8 mouse cellular contexts compared by ENCODE assay signal in genomic region chr5:123171646-123172350, GRCm38 (mm10). TPM values are rescaled to one million over a fixed set of nuclear protein-coding genes. Genes with fewer than 3 reads are reported as not detected.
DNase-seq lines count a peak whose midpoint lies in the region; ATAC-seq lines count a peak whose summit lies in the region.

No protein-coding gene starts in this region.

- ATAC-seq in embryonic facial prominence, embryonic 13.5 days (ENCODE audit: insufficient number of reproducible peaks, insufficient read depth, low FRiP score, low TSS enrichment, low read depth): peak; percentile 77
- ATAC-seq in limb, embryonic 12.5 days (ENCODE audit: insufficient number of reproducible peaks, insufficient read depth, low FRiP score, low TSS enrichment, low read depth): peak; percentile 80
- peak; percentile 67 for ATAC-seq in midbrain, embryonic 15.5 days (replicated peaks)

- H3K27me3 ChIP-seq in embryonic facial prominence, embryonic 13.5 days: no peaks in the 10 kb centered on the region
- H3K27me3 ChIP-seq in limb, embryonic 12.5 days: no peaks in the 10 kb centered on the region
- no peaks in the 10 kb centered on the region for H3K27me3 ChIP-seq in midbrain, embryonic 15.5 days (replicated peaks)

- H3K27ac ChIP-seq in embryonic facial prominence, embryonic 13.5 days: peak overlapping the region; percentile 5; the same call in 1 of the 2 replicates
- H3K27ac ChIP-seq in limb, embryonic 12.5 days: peak overlapping the region; percentile 56; the same call in 1 of the 2 replicates
- H3K27ac ChIP-seq in midbrain, embryonic 15.5 days: no peak overlapping the region

- peaks cover 31% of the 10 kb centered on the region for H3K4me1 ChIP-seq in embryonic facial prominence, embryonic 13.5 days
- peaks cover 24% of the 10 kb centered on the region for H3K4me1 ChIP-seq in limb, embryonic 12.5 days (replicated peaks)
- H3K4me1 ChIP-seq in midbrain, embryonic 15.5 days: no peaks in the 10 kb centered on the region

- H3K4me2 ChIP-seq in embryonic facial prominence, embryonic 13.5 days: peak overlapping the region; percentile 59
- H3K4me2 ChIP-seq in limb, embryonic 12.5 days: peak overlapping the region; percentile 51
- peak overlapping the region; percentile 20; the same call in 1 of the 2 replicates for H3K4me2 ChIP-seq in midbrain, embryonic 15.5 days

- peaks cover 7% of the 10 kb centered on the region for H3K36me3 ChIP-seq in embryonic facial prominence, embryonic 13.5 days
- H3K36me3 ChIP-seq in limb, embryonic 12.5 days: peaks cover 7% of the 10 kb centered on the region
- H3K36me3 ChIP-seq in midbrain, embryonic 15.5 days (replicated peaks): peaks cover 2% of the 10 kb centered on the region; the same call in 1 of the 2 replicates

- DNase-seq in 3T3-L1 (ENCODE audit: low read depth, low spot score): peak; percentile 85
- DNase-seq in adrenal gland, postnatal 36 days: peak; percentile 89
- DNase-seq in heart, adult 18-20 months: peak; percentile 77 to 90
- peak; percentile 86 for DNase-seq in kidney, adult 18-20 months
- peak; percentile 61 to 82 for DNase-seq in spleen, adult 18-20 months

- peak overlapping the region; percentile 35 for H3K4me3 ChIP-seq in embryonic facial prominence, embryonic 13.5 days
- H3K4me3 ChIP-seq in limb, embryonic 12.5 days (replicated peaks): peak overlapping the region; percentile 34
- no peak overlapping the region for H3K4me3 ChIP-seq in midbrain, embryonic 15.5 days

- H3K9me3 ChIP-seq in embryonic facial prominence, embryonic 13.5 days: no peaks in the 10 kb centered on the region
- no peaks in the 10 kb centered on the region; the same call in 1 of the 2 replicates for H3K9me3 ChIP-seq in limb, embryonic 12.5 days
- H3K9me3 ChIP-seq in midbrain, embryonic 15.5 days: no peaks in the 10 kb centered on the region

- peak overlapping the region; percentile 32; the same call in 1 of the 2 replicates for H3K9ac ChIP-seq in embryonic facial prominence, embryonic 13.5 days
- 0 out of 2 replicates have a peak overlapping the region, but pooled peaks have one; percentile 1 for H3K9ac ChIP-seq in limb, embryonic 12.5 days (replicated peaks)
- H3K9ac ChIP-seq in midbrain, embryonic 15.5 days: no peak overlapping the region

- WGBS in embryonic facial prominence, embryonic 13.5 days: 7% methylated on average over 22 of the region's 22 CpGs
- 12% methylated on average over 22 of the region's 22 CpGs for WGBS in limb, embryonic 12.5 days
- WGBS in midbrain, embryonic 15.5 days: 12% methylated on average over 22 of the region's 22 CpGs

RNA-seq across cellular contexts. Expression of gene Psmd9, which starts 2.6 kb away (rescaled TPM):
- total RNA-seq in adrenal gland, postnatal 36 days (2021): 10 to 100 TPM; 23.4 to 31.5 TPM
- 95.3 and 107 TPM in 2 replicates for polyA plus RNA-seq in embryonic facial prominence, embryonic 13.5 days (2015; fragmentation: Nextera tagmentation; extraction: Ambion mirVana)
- total RNA-seq in heart, adult 18-20 months (2021): 10 to 100 TPM; 12.9 to 17.0 TPM
- 89.3 and 91.0 TPM in 2 replicates for polyA plus RNA-seq in limb, embryonic 12.5 days (2016; fragmentation: Nextera tagmentation; extraction: Ambion mirVana)
- polyA plus RNA-seq in midbrain, embryonic 15.5 days (2015; fragmentation: Nextera tagmentation; extraction: Ambion mirVana): 71.5 and 73.4 TPM in 2 replicates

RNA-seq across cellular contexts. Expression of gene Hpd, which starts 10.7 kb away (rescaled TPM):
- 1 to 10 TPM; 1.6 to 2.4 TPM for total RNA-seq in adrenal gland, postnatal 36 days (2021)
- 0.65 TPM in 1 of 2 replicates, not detected in the other for polyA plus RNA-seq in embryonic facial prominence, embryonic 13.5 days (2015; fragmentation: Nextera tagmentation; extraction: Ambion mirVana)
- total RNA-seq in heart, adult 18-20 months (2021): under 1 TPM in 1 of 2 experiments, not detected in 1; 0.51 TPM
- not detected in 2 replicates for polyA plus RNA-seq in limb, embryonic 12.5 days (2016; fragmentation: Nextera tagmentation; extraction: Ambion mirVana)
- not detected in 2 replicates for polyA plus RNA-seq in midbrain, embryonic 15.5 days (2015; fragmentation: Nextera tagmentation; extraction: Ambion mirVana)

RNA-seq across cellular contexts. Expression of gene Setd1b, which starts 29.8 kb away (rescaled TPM):
- 10 to 100 TPM; 24.9 to 26.0 TPM for total RNA-seq in adrenal gland, postnatal 36 days (2021)
- 12.3 and 13.0 TPM in 2 replicates for polyA plus RNA-seq in embryonic facial prominence, embryonic 13.5 days (2015; fragmentation: Nextera tagmentation; extraction: Ambion mirVana)
- 10 to 100 TPM; 11.4 to 15.5 TPM for total RNA-seq in heart, adult 18-20 months (2021)
- 10.9 and 11.4 TPM in 2 replicates for polyA plus RNA-seq in limb, embryonic 12.5 days (2016; fragmentation: Nextera tagmentation; extraction: Ambion mirVana)
- 12.2 TPM in 2 replicates for polyA plus RNA-seq in midbrain, embryonic 15.5 days (2015; fragmentation: Nextera tagmentation; extraction: Ambion mirVana)

RNA-seq across cellular contexts. Expression of gene Rhof, which starts 39.3 kb away (rescaled TPM):
- total RNA-seq in adrenal gland, postnatal 36 days (2021): 1 to 10 TPM; 1.2 to 1.4 TPM
- 5.6 and 6.6 TPM in 2 replicates for polyA plus RNA-seq in embryonic facial prominence, embryonic 13.5 days (2015; fragmentation: Nextera tagmentation; extraction: Ambion mirVana)
- 1 to 10 TPM in 1 of 2 experiments, under 1 TPM in 1; 0.55 to 2.6 TPM for total RNA-seq in heart, adult 18-20 months (2021)
- 2.9 and 3.0 TPM in 2 replicates for polyA plus RNA-seq in limb, embryonic 12.5 days (2016; fragmentation: Nextera tagmentation; extraction: Ambion mirVana)
- 12.2 and 13.4 TPM in 2 replicates for polyA plus RNA-seq in midbrain, embryonic 15.5 days (2015; fragmentation: Nextera tagmentation; extraction: Ambion mirVana)
